Mouse (Mus musculus): ENCODE measurements around the gene Stac3. TPM values are rescaled to one million over a fixed set of nuclear protein-coding genes. Genes with fewer than 3 reads are reported as not detected.

The Stac3 gene
- total and polyA plus RNA-seq, 2 experiments from 2014 or later = 0.30 TPM; not detected in 1

DNA sequence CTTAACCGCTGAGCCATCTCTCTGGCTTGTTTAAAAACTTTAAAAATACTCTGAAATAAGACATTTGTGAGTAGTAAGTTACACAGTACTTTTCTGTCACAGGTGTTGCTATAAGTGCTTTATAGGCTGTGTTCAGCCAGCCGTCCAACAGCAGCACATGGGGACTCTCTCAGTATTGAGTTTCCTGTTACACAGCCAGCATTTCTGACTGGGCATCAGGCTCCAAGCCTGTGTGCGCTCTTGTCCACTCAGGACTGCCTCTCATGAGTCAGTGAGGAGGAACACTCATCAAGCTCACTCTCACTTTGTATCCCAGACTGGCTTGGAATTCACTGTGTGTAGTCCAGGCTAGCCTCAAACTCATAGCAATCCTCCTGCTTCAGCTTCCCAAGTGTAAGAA is 5.3 kb upstream of the Stac3 start:
- no peak overlapping the region for H3K9ac ChIP-seq (replicated peaks; ENCODE audit: low read depth, low read length)
- DNase-seq (ENCODE audit: low spot score) (no peak), ATAC-seq (ENCODE audit: insufficient read depth, low read depth) (no peak)
- H3K4me1 ChIP-seq (ENCODE audit: control insufficient read depth, insufficient read depth) = no peaks in the 10 kb centered on the region
- H3K4me3 ChIP-seq (ENCODE audit: low read depth, low read length) = no peak overlapping the region
- 92% methylated on average over 3 of the region's 3 CpGs for WGBS
- H3K27ac ChIP-seq (ENCODE audit: low read depth) = no peak overlapping the region
- H3K9me3 ChIP-seq (replicated peaks; ENCODE audit: control insufficient read depth, low read length) = no peaks in the 10 kb centered on the region
- H3K36me3 ChIP-seq (replicated peaks; ENCODE audit: control insufficient read depth, insufficient read depth, low read length) = peaks cover 85% of the 10 kb centered on the region
- no peak for TF ChIP-seq EP300 (IDR thresholded peaks at IDR 0.05; ENCODE audit: low read depth)
- no peak for TF ChIP-seq CTCF (IDR thresholded peaks at IDR 0.05; ENCODE audit: low read depth)
- no peak overlapping the region for H3K4me2 ChIP-seq (ENCODE audit: low read depth, low read length)
- no peaks in the 10 kb centered on the region for H3K27me3 ChIP-seq (ENCODE audit: control insufficient read depth, insufficient read depth, low read length)

DNA sequence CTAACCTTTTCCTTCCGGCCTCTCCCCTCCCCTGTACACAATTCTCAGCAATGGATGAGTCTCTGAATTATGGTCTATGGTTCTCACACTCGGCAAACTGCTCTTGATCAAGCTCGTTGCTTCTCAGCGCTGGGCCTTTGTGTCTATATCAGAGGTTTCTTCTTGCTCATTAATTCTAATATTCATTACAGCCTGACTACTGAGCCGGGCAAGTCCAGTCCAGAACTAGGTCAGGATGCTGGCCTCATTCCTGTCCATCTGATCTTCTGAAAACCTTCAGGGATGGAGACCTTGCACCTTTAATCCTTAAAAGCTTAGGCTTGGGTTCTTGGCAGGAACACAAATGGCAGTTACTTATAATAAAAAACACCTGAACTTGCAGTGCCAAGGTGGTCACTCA is 2.0 kb upstream of the Stac3 start:
- no peak overlapping the region for H3K9ac ChIP-seq (replicated peaks; ENCODE audit: low read depth, low read length)
- WGBS = 86% methylated on average over 5 of the region's 5 CpGs
- H3K9me3 ChIP-seq (replicated peaks; ENCODE audit: control insufficient read depth, low read length) = no peaks in the 10 kb centered on the region
- no peak for ATAC-seq (ENCODE audit: insufficient read depth, low read depth)
- peaks cover 54% of the 10 kb centered on the region for H3K36me3 ChIP-seq (replicated peaks; ENCODE audit: control insufficient read depth, insufficient read depth, low read length)
- H3K27ac ChIP-seq (ENCODE audit: low read depth) = no peak overlapping the region
- H3K27me3 ChIP-seq (ENCODE audit: control insufficient read depth, insufficient read depth, low read length) = no peaks in the 10 kb centered on the region
- TF ChIP-seq CTCF (IDR thresholded peaks at IDR 0.05; ENCODE audit: low read depth) (no peak), EP300 (IDR thresholded peaks at IDR 0.05; ENCODE audit: low read depth) (no peak)
- H3K4me3 ChIP-seq (ENCODE audit: low read depth, low read length) = no peak overlapping the region
- no peak for DNase-seq (ENCODE audit: low spot score)
- H3K4me1 ChIP-seq (ENCODE audit: control insufficient read depth, insufficient read depth) = no peaks in the 10 kb centered on the region
- no peak overlapping the region for H3K4me2 ChIP-seq (ENCODE audit: low read depth, low read length)

DNA sequence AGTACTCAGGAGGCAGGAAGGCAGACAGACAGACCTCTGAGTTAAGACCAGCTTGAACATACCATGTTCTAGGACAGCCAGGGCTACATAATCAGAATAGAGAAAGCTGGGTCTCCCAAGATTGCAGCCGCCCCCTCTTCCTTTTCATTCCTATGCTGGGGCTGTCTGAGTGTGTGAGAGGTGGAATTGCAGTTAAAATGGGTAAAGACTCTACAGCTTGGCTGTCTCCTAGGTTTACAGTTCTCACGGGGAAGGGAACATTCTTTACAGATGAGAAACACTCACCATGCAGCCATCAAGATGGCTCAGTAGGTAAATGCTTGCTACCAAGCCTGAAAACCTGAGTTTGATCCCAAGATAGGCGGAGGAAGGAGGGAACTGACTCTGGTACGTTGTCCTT is 1.4 kb upstream of the Stac3 start:
- Histone ChIP-seq H3K4me3 (ENCODE audit: low read depth, low read length) (no peak overlapping the region), H3K36me3 (replicated peaks; ENCODE audit: control insufficient read depth, insufficient read depth, low read length) (peaks cover 48% of the 10 kb centered on the region), H3K9ac (replicated peaks; ENCODE audit: low read depth, low read length) (no peak overlapping the region), H3K9me3 (replicated peaks; ENCODE audit: control insufficient read depth, low read length) (no peaks in the 10 kb centered on the region), H3K4me2 (ENCODE audit: low read depth, low read length) (no peak overlapping the region), H3K27me3 (ENCODE audit: control insufficient read depth, insufficient read depth, low read length) (no peaks in the 10 kb centered on the region), H3K27ac (ENCODE audit: low read depth) (no peak overlapping the region), H3K4me1 (ENCODE audit: control insufficient read depth, insufficient read depth) (no peaks in the 10 kb centered on the region)
- ATAC-seq (ENCODE audit: insufficient read depth, low read depth) (no peak), DNase-seq (ENCODE audit: low spot score) (no peak)
- WGBS = 80% methylated on average over 4 of the region's 4 CpGs
- no peak for TF ChIP-seq CTCF (IDR thresholded peaks at IDR 0.05; ENCODE audit: low read depth)
- no peak for TF ChIP-seq EP300 (IDR thresholded peaks at IDR 0.05; ENCODE audit: low read depth)

DNA sequence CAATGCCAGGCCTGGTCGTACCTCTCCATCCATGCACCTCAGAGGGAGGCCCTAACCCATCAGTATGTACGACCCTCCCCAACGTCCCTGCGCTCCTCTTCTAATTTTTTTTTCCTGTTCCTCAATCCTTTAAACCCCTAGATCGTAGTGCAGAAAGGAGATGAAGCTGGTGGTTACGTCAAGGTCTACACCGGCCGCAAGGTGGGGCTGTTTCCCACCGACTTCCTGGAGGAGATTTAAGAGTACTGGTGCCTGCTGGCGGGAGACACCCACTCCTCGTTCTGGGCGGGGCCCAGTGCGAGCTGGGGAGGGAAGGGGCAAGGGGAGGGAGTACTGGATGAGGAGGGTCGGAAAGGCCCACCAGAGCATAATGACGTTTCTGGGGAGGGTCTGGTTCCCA is 6.8 kb downstream of the Stac3 start:
- Histone ChIP-seq H3K27me3 (ENCODE audit: control insufficient read depth, insufficient read depth, low read length) (peaks cover 54% of the 10 kb centered on the region), H3K4me2 (ENCODE audit: low read depth, low read length) (peak overlapping the region; percentile 64; the same call in 1 of the 2 replicates), H3K27ac (ENCODE audit: low read depth) (no peak overlapping the region), H3K4me1 (ENCODE audit: control insufficient read depth, insufficient read depth) (peaks cover 6% of the 10 kb centered on the region; the same call in 1 of the 2 replicates), H3K9me3 (replicated peaks; ENCODE audit: control insufficient read depth, low read length) (no peaks in the 10 kb centered on the region), H3K9ac (replicated peaks; ENCODE audit: low read depth, low read length) (no peak overlapping the region), H3K36me3 (replicated peaks; ENCODE audit: control insufficient read depth, insufficient read depth, low read length) (no peaks in the 10 kb centered on the region), H3K4me3 (ENCODE audit: low read depth, low read length) (0 out of 2 replicates have a peak overlapping the region, but pooled peaks have one; percentile 41)
- peak; percentile 22; the same call in 1 of the 2 replicates for ATAC-seq (ENCODE audit: insufficient read depth, low read depth)
- WGBS = 7% methylated on average over 15 of the region's 15 CpGs
- DNase-seq (ENCODE audit: low spot score) = peak; percentile 56
- TF ChIP-seq CTCF (IDR thresholded peaks at IDR 0.05; ENCODE audit: low read depth) (peak; percentile 57), EP300 (IDR thresholded peaks at IDR 0.05; ENCODE audit: low read depth) (no peak)

DNA sequence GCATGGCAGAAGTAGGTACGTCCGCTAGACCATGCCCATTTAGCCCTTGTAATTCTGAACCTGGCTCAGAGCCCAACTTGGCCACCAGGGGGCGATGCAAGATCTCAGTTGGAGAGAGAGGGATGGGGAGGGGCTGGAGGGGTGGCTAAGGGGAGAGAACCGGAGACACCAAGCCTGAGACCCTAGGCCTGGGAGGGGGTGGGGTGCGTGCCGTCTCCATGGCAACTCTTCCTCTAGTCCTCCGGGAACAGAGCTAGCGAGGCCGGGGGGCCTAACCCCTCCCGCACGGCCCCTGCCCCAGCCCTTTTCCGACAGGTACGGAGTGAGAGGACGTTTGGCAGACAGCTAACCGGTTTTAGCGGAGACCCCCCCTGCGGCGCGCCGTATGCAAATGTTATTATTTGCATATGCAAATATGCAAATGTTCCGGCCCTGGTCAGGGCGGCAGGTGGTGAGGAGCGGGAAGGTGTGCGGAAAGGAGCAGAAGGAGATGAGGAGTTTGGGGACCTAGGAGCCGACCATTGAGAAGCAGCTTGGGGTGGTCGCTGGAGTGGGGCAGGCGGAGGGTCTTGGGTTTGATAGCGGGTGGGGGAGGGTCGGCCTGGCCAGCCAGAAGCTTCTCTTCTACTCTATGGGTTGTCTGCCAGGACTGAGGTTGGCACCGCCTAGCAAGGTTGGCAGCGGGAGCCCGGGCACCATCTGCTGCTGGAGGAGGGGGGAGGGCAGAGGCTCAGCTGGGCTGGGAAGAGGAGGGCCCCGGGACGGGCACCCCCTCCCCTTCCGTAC is 7.8 kb downstream of the Stac3 start:
- TF ChIP-seq CTCF (IDR thresholded peaks at IDR 0.05; ENCODE audit: low read depth) (peak; percentile 91), EP300 (IDR thresholded peaks at IDR 0.05; ENCODE audit: low read depth) (no peak)
- H3K27me3 ChIP-seq (ENCODE audit: control insufficient read depth, insufficient read depth, low read length) = peaks cover 64% of the 10 kb centered on the region
- under 1% methylated on average over 35 of the region's 35 CpGs for WGBS
- peak overlapping the region; percentile 41 for H3K4me3 ChIP-seq (ENCODE audit: low read depth, low read length)
- peak overlapping the region; percentile 64 for H3K4me2 ChIP-seq (ENCODE audit: low read depth, low read length)
- ATAC-seq (ENCODE audit: insufficient read depth, low read depth) = peak; percentile 54
- H3K9ac ChIP-seq (replicated peaks; ENCODE audit: low read depth, low read length) = 0 out of 2 replicates have a peak overlapping the region, but pooled peaks have one; percentile 3
- no peaks in the 10 kb centered on the region for H3K36me3 ChIP-seq (replicated peaks; ENCODE audit: control insufficient read depth, insufficient read depth, low read length)
- peak; percentile 69 for DNase-seq (ENCODE audit: low spot score)
- no peak overlapping the region for H3K27ac ChIP-seq (ENCODE audit: low read depth)
- H3K9me3 ChIP-seq (replicated peaks; ENCODE audit: control insufficient read depth, low read length) = no peaks in the 10 kb centered on the region
- peaks cover 15% of the 10 kb centered on the region; the same call in 1 of the 2 replicates for H3K4me1 ChIP-seq (ENCODE audit: control insufficient read depth, insufficient read depth)
